Mouse (Mus musculus) MEL (cell line): Measurements from ENCODE around the gene Enpp6.
A peak's percentile ranks its signal among the peaks of the same experiment; 100 is the strongest.

ENCODE experiments used
- CTCF ChIP-seq, 3 experiments: IDR thresholded peaks in 2 of 3; conservative IDR thresholded peaks in 1 of 3; 2 replicates each; pipeline ENCODE4 v1.5.1; 2011 to 2012; ENCODE audit warnings: low read length in 3 of 3, low read depth in 2 of 3, mild to moderate bottlenecking in 2 of 3, improper control_type of control experiment in 1 of 3, inconsistent platforms in 1 of 3, mixed read lengths in 1 of 3, moderate library complexity in 1 of 3; ENCODE audit not compliant: control insufficient read depth in 1 of 3, insufficient read depth in 1 of 3, poor library complexity in 1 of 3, severe bottlenecking in 1 of 3
- ELF1 ChIP-seq: IDR thresholded peaks from 2 replicates; pipeline ENCODE4 v1.6.1; 2014; ENCODE audit warnings: low read depth, mild to moderate bottlenecking, inconsistent platforms, low read length, improper control_type of control experiment, moderate library complexity
- EP300 ChIP-seq, 2 experiments: IDR thresholded peaks; 2 replicates each; pipeline ENCODE4 v1.6.1; 2011; ENCODE audit warnings: improper control_type of control experiment in 2 of 2, low read length in 2 of 2, low read depth in 1 of 2, mild to moderate bottlenecking in 1 of 2
- GATA1 ChIP-seq: IDR thresholded peaks from 2 replicates; pipeline ENCODE4 v1.6.1; 2011; ENCODE audit warnings: low read depth, low read length, improper control_type of control experiment
- HCFC1 ChIP-seq: IDR thresholded peaks from 2 replicates; pipeline ENCODE4 v1.6.1; 2012; ENCODE audit warnings: low read depth, mild to moderate bottlenecking, inconsistent platforms, low read length, improper control_type of control experiment, moderate library complexity
- POLR2A ChIP-seq, 2 experiments: IDR thresholded peaks; 2 replicates each; pipeline ENCODE4 v1.6.1; 2011 to 2012; ENCODE audit warnings: low read length in 2 of 2, mild to moderate bottlenecking in 2 of 2, control low read depth in 1 of 2, improper control_type of control experiment in 1 of 2, low read depth in 1 of 2, moderate library complexity in 1 of 2; ENCODE audit not compliant: control insufficient read depth in 1 of 2, insufficient read depth in 1 of 2, poor library complexity in 1 of 2
- POLR2AphosphoS2 ChIP-seq: IDR thresholded peaks from 2 replicates; pipeline ENCODE4 v1.6.1; 2011; ENCODE audit warnings: low read length, improper control_type of control experiment
- RAD21 ChIP-seq: IDR thresholded peaks from 2 replicates; pipeline ENCODE4 v1.6.1; 2011; ENCODE audit warnings: mild to moderate bottlenecking, low read depth, low read length, improper control_type of control experiment
- SIN3A ChIP-seq: IDR thresholded peaks from 2 replicates; pipeline ENCODE4 v1.6.1; 2012; ENCODE audit warnings: low read length, improper control_type of control experiment, inconsistent platforms
- TBP ChIP-seq: IDR thresholded peaks from 2 replicates; pipeline ENCODE4 v1.8.0; 2011; ENCODE audit warnings: low read depth, low read length, improper control_type of control experiment
- TCF12 ChIP-seq: IDR thresholded peaks from 2 replicates; pipeline ENCODE4 v1.6.1; 2014; ENCODE audit warnings: low read depth, mild to moderate bottlenecking, inconsistent platforms, low read length, improper control_type of control experiment, moderate library complexity
- USF1 ChIP-seq: IDR thresholded peaks from 2 replicates; pipeline ENCODE4 v1.6.1; 2014; ENCODE audit warnings: low read depth, mild to moderate bottlenecking, inconsistent platforms, low read length, improper control_type of control experiment, moderate library complexity
- ZC3H11A ChIP-seq: IDR thresholded peaks from 2 replicates; pipeline ENCODE4 v1.6.1; 2012; ENCODE audit warnings: low read depth, mild to moderate bottlenecking, inconsistent platforms, low read length, improper control_type of control experiment

- TF ChIP-seq POLR2A (IDR thresholded peaks at IDR 0.05; ENCODE audit: control insufficient read depth in 1 of 2, insufficient read depth in 1 of 2, low read depth in 1 of 2, low read length in 2 of 2, poor library complexity in 1 of 2) (no peak), EP300 (IDR thresholded peaks at IDR 0.05; ENCODE audit: low read depth in 1 of 2, low read length in 2 of 2) (no peak), USF1 (no peak), GATA1 (no peak), HCFC1 (no peak), CTCF (IDR thresholded peaks at IDR 0.05 in 2 of 3, conservative IDR thresholded peaks at IDR 0.05 in 1 of 3; ENCODE audit: control insufficient read depth in 1 of 3, insufficient read depth in 1 of 3, low read depth in 2 of 3, low read length in 3 of 3, poor library complexity in 1 of 3, severe bottlenecking in 1 of 3) (peak; percentile 3 to 51 (median 41); a peak in 3 of 6 replicates), ELF1 (no peak), TBP (no peak), POLR2AphosphoS2 (no peak), ZC3H11A (no peak), SIN3A (no peak), RAD21 (peak; percentile 25), TCF12 (no peak)
These were observed 17.3 kb upstream of the Enpp6 start for GRCm38 (mm10) chr8:46969386-46969785.
